Mouse (Mus musculus): ENCODE data around the gene Aasdh. TPM values are rescaled to one million over a fixed set of nuclear protein-coding genes. Genes with fewer than 3 reads are reported as not detected.

Aasdh gene
- polyA plus RNA-seq, 1 experiment = 20.9 TPM

DNA sequence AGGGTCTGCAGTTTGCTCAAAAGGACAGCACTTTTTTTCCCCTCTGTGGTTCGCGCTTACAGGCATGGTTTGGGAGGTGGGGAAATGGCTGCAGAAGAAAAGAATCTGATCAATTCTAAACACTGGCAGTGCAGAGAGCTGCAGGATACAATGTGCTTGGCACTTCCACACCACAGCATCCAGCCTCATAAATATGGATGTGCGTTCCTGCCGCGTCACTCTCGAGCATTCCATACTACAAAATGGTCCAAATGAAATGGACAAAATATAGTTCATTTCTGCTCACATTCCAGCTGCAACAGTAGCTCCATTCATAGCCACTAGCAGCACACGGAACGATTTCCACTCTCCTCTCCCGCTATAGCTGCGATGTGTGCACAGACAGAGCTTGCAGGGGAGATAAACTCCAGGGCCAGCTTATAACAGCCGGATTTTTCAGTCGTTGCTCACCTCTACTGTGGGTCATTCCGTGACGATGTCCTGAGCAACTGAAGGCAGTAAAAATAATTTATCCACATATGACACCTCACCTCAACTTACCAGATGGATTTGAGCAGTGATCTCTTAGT lies 60.6 kb downstream of the Aasdh start:
- WGBS = 27% methylated on average over 14 of the region's 14 CpGs
- H3K4me3 ChIP-seq (replicated peaks; ENCODE audit: insufficient read depth, low read depth, low read length) = no peak overlapping the region
- no peak for DNase-seq
- H3K27ac ChIP-seq (ENCODE audit: insufficient read depth, low read length) = no peak overlapping the region
- no peaks in the 10 kb centered on the region for H3K4me1 ChIP-seq (ENCODE audit: control insufficient read depth, insufficient read depth, low read length)
- TF ChIP-seq POLR2A (IDR thresholded peaks at IDR 0.05; ENCODE audit: borderline replicate concordance, insufficient read depth, low read length) (no peak), CTCF (IDR thresholded peaks at IDR 0.05; ENCODE audit: borderline replicate concordance, insufficient read depth, low read depth, low read length) (no peak)
- no peaks in the 10 kb centered on the region for H3K27me3 ChIP-seq (ENCODE audit: control insufficient read depth, insufficient read depth, low read length)

GRCm38 (mm10) chr5:76843851-76844419 lies 61.4 kb downstream of the Aasdh start:
- no peak for DNase-seq
- H3K4me1 ChIP-seq (ENCODE audit: control insufficient read depth, insufficient read depth, low read length) = no peaks in the 10 kb centered on the region
- H3K4me3 ChIP-seq (replicated peaks; ENCODE audit: insufficient read depth, low read depth, low read length) = no peak overlapping the region
- TF ChIP-seq POLR2A (IDR thresholded peaks at IDR 0.05; ENCODE audit: borderline replicate concordance, insufficient read depth, low read length) = no peak
- TF ChIP-seq CTCF (IDR thresholded peaks at IDR 0.05; ENCODE audit: borderline replicate concordance, insufficient read depth, low read depth, low read length) = no peak
- H3K27ac ChIP-seq (ENCODE audit: insufficient read depth, low read length) = no peak overlapping the region
- no peaks in the 10 kb centered on the region for H3K27me3 ChIP-seq (ENCODE audit: control insufficient read depth, insufficient read depth, low read length)
- WGBS = 83% methylated on average over 9 of the region's 9 CpGs

- 17% methylated on average over 4 of the region's 4 CpGs for WGBS
- Histone ChIP-seq H3K27me3 (ENCODE audit: control insufficient read depth, insufficient read depth, low read length) (no peaks in the 10 kb centered on the region), H3K4me1 (ENCODE audit: control insufficient read depth, insufficient read depth, low read length) (no peaks in the 10 kb centered on the region), H3K4me3 (replicated peaks; ENCODE audit: insufficient read depth, low read depth, low read length) (no peak overlapping the region), H3K27ac (ENCODE audit: insufficient read depth, low read length) (no peak overlapping the region)
- TF ChIP-seq CTCF (IDR thresholded peaks at IDR 0.05; ENCODE audit: borderline replicate concordance, insufficient read depth, low read depth, low read length) (peak; percentile 68; the same call in 1 of the 2 replicates), POLR2A (IDR thresholded peaks at IDR 0.05; ENCODE audit: borderline replicate concordance, insufficient read depth, low read length) (no peak)
- peak; percentile 42 to 52 for DNase-seq
Observed at GRCm38 (mm10) chr5:76843448-76843847, 61.9 kb downstream of the Aasdh start.

DNA sequence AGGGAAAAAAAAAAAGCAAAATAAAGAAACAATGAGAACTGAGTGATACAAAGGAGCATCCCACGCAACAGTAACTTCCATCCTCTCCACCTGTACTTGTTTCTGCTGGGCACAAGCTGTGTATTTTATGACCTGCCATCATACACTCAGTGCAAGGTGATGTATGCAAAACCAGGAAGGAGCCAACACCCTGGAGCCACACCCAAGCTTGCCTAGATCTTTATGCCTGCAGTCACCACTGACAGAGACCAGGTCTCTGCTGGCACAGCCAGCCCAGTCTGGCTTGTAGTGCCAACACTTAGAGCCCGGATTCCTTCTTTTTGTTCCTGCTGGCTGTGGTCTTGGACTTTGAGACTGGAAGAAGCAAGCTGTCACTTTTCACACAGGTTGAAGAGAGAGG lies 63.5 kb downstream of the Aasdh start:
- 76% methylated on average over 2 of the region's 2 CpGs for WGBS
- no peaks in the 10 kb centered on the region for H3K27me3 ChIP-seq (ENCODE audit: control insufficient read depth, insufficient read depth, low read length)
- H3K4me1 ChIP-seq (ENCODE audit: control insufficient read depth, insufficient read depth, low read length) = no peaks in the 10 kb centered on the region
- no peak for DNase-seq
- no peak overlapping the region for H3K4me3 ChIP-seq (replicated peaks; ENCODE audit: insufficient read depth, low read depth, low read length)
- no peak overlapping the region for H3K27ac ChIP-seq (ENCODE audit: insufficient read depth, low read length)
- TF ChIP-seq POLR2A (IDR thresholded peaks at IDR 0.05; ENCODE audit: borderline replicate concordance, insufficient read depth, low read length) (no peak), CTCF (IDR thresholded peaks at IDR 0.05; ENCODE audit: borderline replicate concordance, insufficient read depth, low read depth, low read length) (no peak)

- no peak for TF ChIP-seq POLR2A (IDR thresholded peaks at IDR 0.05; ENCODE audit: borderline replicate concordance, insufficient read depth, low read length)
- no peak for TF ChIP-seq CTCF (IDR thresholded peaks at IDR 0.05; ENCODE audit: borderline replicate concordance, insufficient read depth, low read depth, low read length)
- Histone ChIP-seq H3K27ac (ENCODE audit: insufficient read depth, low read length) (no peak overlapping the region), H3K4me3 (replicated peaks; ENCODE audit: insufficient read depth, low read depth, low read length) (no peak overlapping the region), H3K27me3 (ENCODE audit: control insufficient read depth, insufficient read depth, low read length) (no peaks in the 10 kb centered on the region), H3K4me1 (ENCODE audit: control insufficient read depth, insufficient read depth, low read length) (no peaks in the 10 kb centered on the region)
- no peak for DNase-seq
- 55% methylated on average over 6 of the region's 6 CpGs for WGBS
Observed at GRCm38 (mm10) chr5:76839786-76840185, 65.5 kb downstream of the Aasdh start.

- no peak for DNase-seq
- no peak for TF ChIP-seq POLR2A (IDR thresholded peaks at IDR 0.05; ENCODE audit: borderline replicate concordance, insufficient read depth, low read length)
- TF ChIP-seq CTCF (IDR thresholded peaks at IDR 0.05; ENCODE audit: borderline replicate concordance, insufficient read depth, low read depth, low read length) = no peak
- 64% methylated on average over 5 of the region's 5 CpGs for WGBS
- H3K27ac ChIP-seq (ENCODE audit: insufficient read depth, low read length) = no peak overlapping the region
- H3K4me3 ChIP-seq (replicated peaks; ENCODE audit: insufficient read depth, low read depth, low read length) = no peak overlapping the region
- H3K27me3 ChIP-seq (ENCODE audit: control insufficient read depth, insufficient read depth, low read length) = no peaks in the 10 kb centered on the region
- no peaks in the 10 kb centered on the region for H3K4me1 ChIP-seq (ENCODE audit: control insufficient read depth, insufficient read depth, low read length)
Observed at GRCm38 (mm10) chr5:76837018-76837417, 68.3 kb downstream of the Aasdh start.

GRCm38 (mm10) chr5:76832529-76833210 lies 72.6 kb downstream of the Aasdh start:
- H3K4me1 ChIP-seq (ENCODE audit: control insufficient read depth, insufficient read depth, low read length) = no peaks in the 10 kb centered on the region
- H3K27ac ChIP-seq (ENCODE audit: insufficient read depth, low read length) = no peak overlapping the region
- H3K4me3 ChIP-seq (replicated peaks; ENCODE audit: insufficient read depth, low read depth, low read length) = no peak overlapping the region
- no peaks in the 10 kb centered on the region for H3K27me3 ChIP-seq (ENCODE audit: control insufficient read depth, insufficient read depth, low read length)
- WGBS = 86% methylated on average over 17 of the region's 17 CpGs
- no peak for TF ChIP-seq CTCF (IDR thresholded peaks at IDR 0.05; ENCODE audit: borderline replicate concordance, insufficient read depth, low read depth, low read length)
- TF ChIP-seq POLR2A (IDR thresholded peaks at IDR 0.05; ENCODE audit: borderline replicate concordance, insufficient read depth, low read length) = no peak
- DNase-seq = no peak
